Mouse (Mus musculus) spleen, adult 2 months (tissue): ENCODE results near the gene Gm49380. TPM values are rescaled to one million over a fixed set of nuclear protein-coding genes. Genes with fewer than 3 reads are reported as not detected.

Experiments
- DNase-seq, 2 experiments: peaks; one replicate each; pipeline versions ENCODE4 v3.0.0 to v3.0.0-alpha.2; 2012 to 2021; ENCODE audit warnings: low spot score in 2 of 2, low read depth in 1 of 2
- H3K27ac ChIP-seq: fragments of 200-500 bp; 2 replicates; pipeline ENCODE4 v1.5.1; 2012; ENCODE audit warnings: low read length, inconsistent platforms; ENCODE audit not compliant: insufficient read depth
- H3K27me3 ChIP-seq: fragments of 200-500 bp; 2 replicates; pipeline ENCODE4 v1.6.1; 2012; ENCODE audit warnings: mild to moderate bottlenecking, moderate library complexity, low read length, inconsistent platforms; ENCODE audit not compliant: control insufficient read depth, insufficient read depth
- H3K36me3 ChIP-seq: fragments of 200-500 bp; 2 replicates; pipeline ENCODE4 v1.6.1; 2012; ENCODE audit warnings: mild to moderate bottlenecking, low read length, inconsistent platforms; ENCODE audit not compliant: control insufficient read depth, insufficient read depth
- H3K4me1 ChIP-seq: fragments of 200-500 bp; 2 replicates; pipeline ENCODE4 v1.6.1; 2011; ENCODE audit warnings: inconsistent platforms; ENCODE audit not compliant: control insufficient read depth, insufficient read depth, insufficient read length
- H3K4me3 ChIP-seq: fragments of 200-500 bp; 2 replicates; pipeline ENCODE4 v1.5.1; 2011; ENCODE audit warnings: mild to moderate bottlenecking, inconsistent platforms; ENCODE audit not compliant: insufficient read depth, insufficient read length; ENCODE audit errors: extremely low read depth
- CTCF ChIP-seq: fragments of 200-500 bp; IDR thresholded peaks from 2 replicates; pipeline ENCODE4 v1.5.1; 2011; ENCODE audit warnings: mild to moderate bottlenecking, inconsistent platforms; ENCODE audit not compliant: insufficient read depth, insufficient read length, insufficient replicate concordance; ENCODE audit errors: extremely low read depth
- POLR2A ChIP-seq: fragments of 200-500 bp; IDR thresholded peaks from 2 replicates; pipeline ENCODE4 v1.6.1; 2011; ENCODE audit warnings: low read depth, low read length, inconsistent platforms
- WGBS: fragments of 180-500 bp; shearing (Covaris S2); methylation state at CpG from one replicate; pipeline ENCODE4 v1.1.7; 2018; 5-methylcytosine and 5-hydroxymethylcytosine counted together
- polyA plus RNA-seq: library from polyadenylated mRNA; depleted of rRNA; stranded (reverse); fragments of >200 nt; gene quantifications from 2 replicates; pipeline ENCODE4 v1.2.3, GENCODE M21; 2012

Gm49380 gene
- polyA plus RNA-seq, 1 experiment, result not detected

GRCm38 (mm10) chr9:44109360-44110095 is 3.8 kb downstream of the Gm49380 start:
- WGBS, result 30% methylated on average over 9 of the region's 9 CpGs
- Histone ChIP-seq H3K36me3 (no peaks in the 10 kb centered on the region; the same call in 1 of the 2 replicates), H3K27ac (no peak overlapping the region), H3K4me1 (no peaks in the 10 kb centered on the region; the same call in 1 of the 2 replicates), H3K27me3 (no peaks in the 10 kb centered on the region), H3K4me3 (no peak overlapping the region)
- peak in 1 of 2 experiments; percentile 58 for DNase-seq
- TF ChIP-seq POLR2A, result no peak
- TF ChIP-seq CTCF, result peak; percentile 71; the same call in 1 of the 2 replicates

- WGBS, result 90% methylated on average over 31 of the region's 31 CpGs
- no peak overlapping the region for H3K4me3 ChIP-seq
- no peaks in the 10 kb centered on the region for H3K27me3 ChIP-seq
- no peak for DNase-seq
- TF ChIP-seq POLR2A (no peak), CTCF (no peak)
- no peak overlapping the region for H3K27ac ChIP-seq
- H3K4me1 ChIP-seq, result no peaks in the 10 kb centered on the region; the same call in 1 of the 2 replicates
- no peaks in the 10 kb centered on the region; the same call in 1 of the 2 replicates for H3K36me3 ChIP-seq
Measured at GRCm38 (mm10) chr9:44108269-44109055, 4.8 kb downstream of the Gm49380 start.

GRCm38 (mm10) chr9:44107557-44108179 is 5.6 kb downstream of the Gm49380 start:
- no peaks in the 10 kb centered on the region; the same call in 1 of the 2 replicates for H3K4me1 ChIP-seq
- no peak for DNase-seq
- no peak for TF ChIP-seq CTCF
- TF ChIP-seq POLR2A, result no peak
- no peaks in the 10 kb centered on the region for H3K27me3 ChIP-seq
- no peak overlapping the region for H3K4me3 ChIP-seq
- H3K27ac ChIP-seq, result no peak overlapping the region
- H3K36me3 ChIP-seq, result no peaks in the 10 kb centered on the region; the same call in 1 of the 2 replicates
- WGBS, result 89% methylated on average over 25 of the region's 25 CpGs

- no peak for TF ChIP-seq CTCF
- no peak for TF ChIP-seq POLR2A
- WGBS, result 86% methylated on average over 8 of the region's 8 CpGs
- H3K36me3 ChIP-seq, result no peaks in the 10 kb centered on the region; the same call in 1 of the 2 replicates
- H3K27me3 ChIP-seq, result no peaks in the 10 kb centered on the region
- H3K27ac ChIP-seq, result no peak within 1 kb of the TSS
- DNase-seq, result no peak
- H3K4me1 ChIP-seq, result no peaks in the 10 kb centered on the region; the same call in 1 of the 2 replicates
- H3K4me3 ChIP-seq, result no peak within 1 kb of the TSS
Measured at GRCm38 (mm10) chr9:44107110-44107509, 6.2 kb downstream of the Gm49380 start, which contains the start of gene C1qtnf5. C1qtnf5 (plus strand) TSS chr9:44107245.

GRCm38 (mm10) chr9:44106596-44106995 is 6.7 kb downstream of the Gm49380 start:
- WGBS, result 96% methylated on average over 4 of the region's 4 CpGs
- Histone ChIP-seq H3K27ac (no peak overlapping the region), H3K36me3 (no peaks in the 10 kb centered on the region; the same call in 1 of the 2 replicates), H3K4me3 (no peak overlapping the region), H3K27me3 (no peaks in the 10 kb centered on the region), H3K4me1 (no peaks in the 10 kb centered on the region; the same call in 1 of the 2 replicates)
- TF ChIP-seq POLR2A, result no peak
- DNase-seq, result no peak

- Histone ChIP-seq H3K27me3 (no peaks in the 10 kb centered on the region), H3K27ac (no peak overlapping the region), H3K4me1 (no peaks in the 10 kb centered on the region; the same call in 1 of the 2 replicates), H3K4me3 (no peak overlapping the region), H3K36me3 (no peaks in the 10 kb centered on the region; the same call in 1 of the 2 replicates)
- no peak for TF ChIP-seq POLR2A
- TF ChIP-seq CTCF, result no peak
- no peak for DNase-seq
- WGBS, result 93% methylated on average over 7 of the region's 7 CpGs
Measured at GRCm38 (mm10) chr9:44106182-44106581, 7.1 kb downstream of the Gm49380 start.
